Mouse (Mus musculus) adrenal gland, postnatal 36 days (tissue): ENCODE results near the gene Eef1a2. TPM values are rescaled to one million over a fixed set of nuclear protein-coding genes. Genes with fewer than 3 reads are reported as not detected.

Experiments used
- DNase-seq, 2 experiments: peaks; one replicate each; pipeline ENCODE4 v3.0.0; 2021; ENCODE audit warnings: mixed read lengths in 1 of 2
- total RNA-seq, 2 experiments: library from RNA; stranded (reverse); gene quantifications; 2 replicates each; pipeline ENCODE4 v1.2.3; 2021

The Eef1a2 gene
- total RNA-seq, 2 experiments from 2014 or later: 33.0 to 40.3 TPM

DNA sequence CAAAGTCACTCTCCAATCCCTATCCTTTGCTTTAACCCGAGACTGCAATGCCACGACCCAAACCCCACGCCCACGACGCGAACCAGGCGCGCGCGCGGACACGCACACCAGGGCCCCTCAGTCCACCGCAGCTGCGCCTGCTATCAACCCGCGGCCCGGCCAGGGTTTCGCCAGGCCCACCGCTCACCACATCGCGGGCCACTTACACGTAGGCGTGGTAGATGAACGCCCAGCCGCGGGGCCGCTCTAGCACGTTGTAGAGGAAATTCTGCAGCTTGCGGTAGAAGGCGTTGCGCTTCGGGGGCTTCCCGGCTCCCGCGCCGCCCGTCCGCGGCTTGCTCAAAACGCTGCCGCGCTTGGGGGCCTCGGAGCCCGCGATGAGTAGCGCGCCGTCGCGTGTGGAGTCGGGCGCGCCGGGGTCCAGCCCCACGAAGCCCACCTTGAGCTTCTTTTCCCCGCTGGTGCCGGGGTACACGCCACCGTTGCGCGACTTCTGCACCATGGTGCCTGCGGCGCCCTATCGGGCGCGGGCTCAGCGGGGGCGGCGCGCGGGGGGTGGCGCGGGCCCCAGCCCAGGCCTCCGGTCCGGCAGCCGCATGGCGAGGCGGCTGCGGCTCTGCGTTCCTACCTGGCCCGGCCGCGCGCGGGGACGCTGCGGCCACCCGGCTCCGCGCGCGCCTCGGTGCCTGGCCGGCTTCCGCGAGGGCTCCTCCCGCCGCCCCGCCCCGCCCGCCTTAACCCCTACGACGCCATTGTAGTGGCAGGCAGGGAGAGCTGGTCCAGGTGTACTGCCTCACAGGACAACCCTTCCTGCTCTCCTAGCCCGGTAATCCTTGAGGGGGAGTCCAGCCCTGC lies 22.0 kb downstream of the Eef1a2 start, which contains the start of gene Kcnq2:
Gene Kcnq2, minus strand, starts transcription at position 710 of the 855 bp plus-strand sequence.
- DNase-seq: no peak

DNA sequence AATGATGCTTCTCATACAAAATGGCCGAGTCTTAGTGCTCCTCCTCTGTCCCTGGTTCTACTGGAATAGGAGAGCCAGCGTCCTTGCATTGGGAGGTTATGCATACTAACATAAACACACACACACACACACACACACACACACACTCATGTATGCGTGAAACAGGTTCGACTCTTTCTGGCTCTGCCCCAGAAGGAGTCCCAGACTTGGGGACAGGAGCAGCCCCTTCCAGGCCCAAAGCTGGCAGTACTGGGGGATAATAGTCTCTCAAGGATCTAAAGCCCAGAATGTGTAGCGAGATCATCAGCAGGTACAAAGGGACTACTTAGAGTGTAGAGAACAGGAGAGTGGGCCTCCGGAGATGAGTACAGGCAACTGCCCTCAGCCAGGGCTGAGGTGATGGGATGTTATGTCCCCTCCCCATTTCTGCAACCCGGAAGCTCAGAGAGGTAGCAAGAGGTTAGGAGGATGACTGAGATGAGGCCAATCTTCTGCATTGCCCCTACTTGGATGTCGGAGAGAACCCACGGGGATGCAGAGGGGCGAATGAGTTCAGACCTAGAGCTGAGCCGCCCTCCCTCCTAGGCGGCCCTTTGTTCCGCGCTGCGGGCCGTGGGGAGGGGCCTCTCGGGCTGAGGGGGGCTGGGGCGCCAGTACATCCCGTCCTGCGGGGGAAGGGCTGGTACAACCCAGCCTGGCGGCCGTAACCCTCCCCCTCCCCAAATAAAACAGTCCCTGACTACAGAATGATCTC lies 22.8 kb downstream of the Eef1a2 start:
- no peak for DNase-seq

GRCm38 (mm10) chr2:181130245-181130644 lies 26.6 kb downstream of the Eef1a2 start:
- DNase-seq: no peak

DNA sequence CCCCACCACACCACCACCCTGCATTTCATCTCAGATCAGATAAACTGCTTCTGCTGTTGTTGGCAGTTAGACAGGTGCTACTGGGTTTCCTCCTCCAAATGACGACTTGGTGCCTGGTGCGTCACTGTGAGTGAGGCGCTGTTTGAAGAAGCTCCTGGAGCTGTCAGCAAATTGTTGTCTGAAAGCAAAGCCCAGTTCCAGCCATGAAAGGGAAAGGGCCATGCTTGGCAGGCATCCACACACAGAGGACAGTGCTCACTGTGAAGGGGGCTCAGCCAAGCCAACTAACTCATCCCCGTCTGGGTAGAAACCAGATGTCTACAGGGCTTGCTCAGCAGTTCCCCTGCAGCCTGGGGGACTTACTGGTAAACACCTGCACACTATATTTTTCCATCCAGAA lies 27.9 kb downstream of the Eef1a2 start:
- DNase-seq: no peak

GRCm38 (mm10) chr2:181127786-181128185 lies 29.0 kb downstream of the Eef1a2 start:
- no peak for DNase-seq

- peak in 1 of 2 experiments; percentile 27 for DNase-seq
These were observed 30.9 kb downstream of the Eef1a2 start for GRCm38 (mm10) chr2:181125726-181126455.

DNA sequence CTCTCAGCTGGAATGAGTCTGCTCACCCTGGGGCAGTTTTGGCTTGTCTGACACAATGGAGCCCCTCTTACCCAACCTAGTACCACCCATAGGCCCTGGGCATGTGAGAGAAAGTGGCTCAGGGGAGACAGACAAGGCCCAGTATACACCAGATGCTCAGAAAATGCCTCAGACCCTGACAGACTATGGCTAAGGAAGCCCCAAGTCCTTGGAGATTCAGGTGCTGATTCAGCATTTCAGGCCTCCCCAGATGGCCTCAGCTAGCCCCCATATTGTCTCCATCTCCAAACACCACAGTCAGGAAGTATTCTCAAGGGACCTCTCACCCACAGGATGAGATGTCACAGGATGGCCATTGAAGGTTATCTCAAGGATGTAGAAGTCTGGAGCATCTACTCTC lies 34.2 kb downstream of the Eef1a2 start:
- no peak for DNase-seq

GRCm38 (mm10) chr2:181120922-181121449 lies 35.8 kb downstream of the Eef1a2 start:
- no peak for DNase-seq

DNA sequence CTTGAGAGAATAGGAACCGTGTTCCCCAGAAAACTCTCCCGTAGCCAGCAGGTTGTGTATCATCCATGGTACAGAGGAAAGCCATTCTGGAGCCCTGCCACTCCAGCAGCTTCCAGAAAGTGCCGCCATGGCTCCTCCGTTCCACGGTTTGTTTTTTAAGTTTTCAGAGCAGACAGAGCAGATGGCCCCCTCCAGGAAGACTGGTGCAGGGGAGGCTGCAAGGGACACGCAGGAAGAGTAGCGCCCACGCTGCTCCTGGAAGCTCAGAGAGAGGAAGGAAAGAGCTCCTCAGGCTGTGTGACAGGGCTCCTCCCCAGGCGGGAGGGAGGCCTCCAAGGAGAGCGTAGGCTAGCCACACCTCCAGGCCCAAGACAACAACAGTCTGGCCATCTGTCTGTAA lies 36.9 kb downstream of the Eef1a2 start:
- peak in 1 of 2 experiments; percentile 6 for DNase-seq

DNA sequence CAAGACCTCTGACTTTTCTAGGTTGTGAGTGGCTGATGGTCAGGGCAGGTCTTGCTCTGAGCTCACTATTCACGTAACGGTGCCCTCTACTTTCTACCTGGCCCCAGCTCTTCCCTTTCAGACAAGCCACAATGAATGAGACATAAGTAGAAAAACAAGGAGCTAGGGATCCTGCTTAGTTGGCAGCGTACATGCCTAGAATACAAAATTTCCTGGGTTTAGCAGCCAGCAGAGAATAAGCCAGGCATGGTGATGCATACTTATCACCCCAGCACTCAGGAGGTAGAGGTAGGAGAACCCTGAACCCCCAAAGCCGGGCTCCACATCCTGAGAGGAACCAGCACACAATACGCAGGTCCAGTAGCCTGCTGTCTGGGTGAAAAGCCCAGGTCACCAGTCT lies 40.4 kb downstream of the Eef1a2 start:
- no peak for DNase-seq

DNA sequence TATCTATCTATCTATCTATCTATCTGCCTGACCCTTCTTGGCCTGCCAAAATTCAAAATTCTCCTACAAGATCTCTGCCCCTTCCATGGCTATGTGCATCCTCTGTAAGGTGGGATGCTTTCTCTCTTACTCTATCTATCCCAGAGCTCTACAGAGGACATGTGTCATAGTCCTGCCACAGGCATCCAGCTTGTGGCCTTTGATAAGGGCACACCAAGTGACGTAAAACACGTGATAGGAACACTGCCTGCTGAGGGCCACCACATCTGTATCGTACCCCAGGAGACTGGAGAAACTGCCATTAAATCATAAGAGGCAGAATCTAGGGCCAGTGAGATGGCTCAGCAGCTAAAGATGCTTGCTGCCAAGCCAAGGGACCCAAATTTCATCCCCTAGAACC lies 41.4 kb downstream of the Eef1a2 start:
- no peak for DNase-seq

DNA sequence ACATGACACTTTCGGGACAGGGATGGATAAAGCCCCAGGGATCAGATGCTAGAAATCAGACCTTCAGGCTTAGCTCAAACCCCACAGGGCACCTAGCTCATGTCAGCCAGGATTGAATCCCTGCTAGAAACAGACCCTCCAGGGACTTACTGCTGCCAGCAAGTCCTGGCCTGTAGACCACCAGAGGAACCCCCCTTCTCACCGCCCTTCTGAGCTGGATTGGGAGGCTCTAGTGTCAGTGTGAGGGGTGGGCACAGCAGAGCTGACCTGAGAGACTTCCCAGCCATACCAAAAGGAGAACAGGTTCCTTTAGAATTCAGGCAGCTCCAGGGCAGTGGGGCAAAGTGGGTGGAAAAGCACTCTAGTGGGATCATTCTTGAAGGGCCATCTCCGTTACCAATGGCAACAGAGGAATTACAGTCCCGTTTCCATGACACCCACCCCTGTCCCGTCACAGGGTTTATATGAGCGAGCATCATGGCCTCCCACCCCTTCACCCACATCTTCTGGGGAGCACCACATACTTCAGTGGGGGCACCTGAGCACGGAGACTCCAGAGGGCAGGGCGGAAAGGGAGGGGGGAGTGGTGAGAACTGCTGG lies 43.0 kb downstream of the Eef1a2 start:
- no peak for DNase-seq

- DNase-seq: no peak
These were observed 45.1 kb downstream of the Eef1a2 start for GRCm38 (mm10) chr2:181111665-181112064.

DNA sequence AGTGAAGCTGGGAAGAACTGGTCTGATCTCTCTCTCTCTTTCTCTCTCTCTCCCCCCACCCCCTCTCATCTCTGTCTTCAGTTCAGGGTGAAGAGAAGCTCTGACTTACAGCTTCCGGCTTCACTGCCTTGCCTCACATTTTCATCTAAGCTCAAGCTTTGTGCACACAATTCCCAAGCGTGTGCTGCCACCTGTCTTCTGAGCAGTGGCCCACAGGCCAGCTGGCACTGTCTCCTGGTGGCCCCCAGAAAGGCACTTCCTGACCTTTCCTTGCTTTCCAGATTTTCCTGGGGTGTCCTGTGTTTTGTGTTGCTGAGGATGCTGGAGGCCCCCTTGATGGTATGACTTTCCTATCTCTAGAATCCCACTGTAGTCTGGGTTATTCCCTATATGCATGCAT lies 52.7 kb downstream of the Eef1a2 start:
- DNase-seq: no peak

GRCm38 (mm10) chr2:181102161-181102560 lies 54.7 kb downstream of the Eef1a2 start:
- DNase-seq: peak; percentile 47 to 52

- no peak for DNase-seq
These were observed 55.2 kb downstream of the Eef1a2 start for GRCm38 (mm10) chr2:181101626-181102025.

DNA sequence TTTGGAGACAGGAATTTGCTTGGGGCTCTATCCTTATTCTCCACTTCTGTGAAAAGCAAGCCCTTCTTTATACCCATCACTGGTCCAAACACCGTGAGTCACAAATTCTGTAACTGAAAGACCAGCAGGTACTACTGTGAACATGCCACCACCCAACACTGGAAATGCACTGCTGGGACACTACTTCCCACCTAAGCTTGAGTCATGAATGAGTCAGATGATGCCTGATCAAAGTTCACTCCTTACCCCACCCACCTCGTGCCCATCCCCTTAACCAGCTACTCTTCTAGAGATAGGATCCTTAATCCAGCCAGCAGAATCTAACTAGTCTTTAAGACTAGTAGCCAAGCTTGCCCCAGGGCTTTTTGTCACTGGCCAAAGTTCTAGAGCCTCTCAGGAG lies 56.7 kb downstream of the Eef1a2 start:
- no peak for DNase-seq
